Mouse (Mus musculus) NIH3T3 (cell line): ENCODE measurements around the gene Fkbp1a.

ENCODE experiments used
- DNase-seq: peaks from one replicate; pipeline ENCODE4 v3.0.0-alpha.2; 2012; ENCODE audit warnings: low read depth

The Fkbp1a gene

GRCm38 (mm10) chr2:151546571-151546970, 4.3 kb downstream of the Fkbp1a start:
- DNase-seq: no peak

GRCm38 (mm10) chr2:151549615-151550121, 7.4 kb downstream of the Fkbp1a start:
- no peak for DNase-seq

GRCm38 (mm10) chr2:151562930-151563921, 20.9 kb downstream of the Fkbp1a start:
- DNase-seq: no peak

- no peak for DNase-seq
These were observed 21.7 kb downstream of the Fkbp1a start for GRCm38 (mm10) chr2:151564006-151564405.

GRCm38 (mm10) chr2:151564986-151565385, 22.7 kb downstream of the Fkbp1a start:
- peak; percentile 76 for DNase-seq

GRCm38 (mm10) chr2:151566856-151567255, 24.6 kb downstream of the Fkbp1a start:
- DNase-seq: no peak

GRCm38 (mm10) chr2:151569452-151569851, 27.2 kb downstream of the Fkbp1a start:
- DNase-seq: no peak

- DNase-seq: no peak
These were observed 29.8 kb downstream of the Fkbp1a start, which contains the start of gene Sdcbp2 for GRCm38 (mm10) chr2:151571873-151572700. TSS of gene Sdcbp2 (plus strand) at chr2:151572622.

GRCm38 (mm10) chr2:151573667-151574066, 31.4 kb downstream of the Fkbp1a start:
- no peak for DNase-seq

GRCm38 (mm10) chr2:151574607-151575006, 32.3 kb downstream of the Fkbp1a start:
- DNase-seq: no peak

- peak; percentile 64 for DNase-seq
These were observed 32.9 kb downstream of the Fkbp1a start for GRCm38 (mm10) chr2:151575119-151575698.

GRCm38 (mm10) chr2:151575699-151576389, 33.6 kb downstream of the Fkbp1a start:
- DNase-seq: no peak

GRCm38 (mm10) chr2:151579183-151579582, 36.9 kb downstream of the Fkbp1a start:
- DNase-seq: no peak

GRCm38 (mm10) chr2:151580945-151581344, 38.7 kb downstream of the Fkbp1a start:
- no peak for DNase-seq

GRCm38 (mm10) chr2:151585934-151586333, 43.7 kb downstream of the Fkbp1a start:
- no peak for DNase-seq

GRCm38 (mm10) chr2:151586807-151587206, 44.5 kb downstream of the Fkbp1a start:
- DNase-seq: no peak

GRCm38 (mm10) chr2:151587306-151587705, 45.0 kb downstream of the Fkbp1a start:
- no peak for DNase-seq

GRCm38 (mm10) chr2:151598068-151598467, 55.8 kb downstream of the Fkbp1a start:
- DNase-seq: no peak

GRCm38 (mm10) chr2:151602106-151602505, 59.8 kb downstream of the Fkbp1a start:
- peak; percentile 14 for DNase-seq

- no peak for DNase-seq
These were observed 61.3 kb downstream of the Fkbp1a start for GRCm38 (mm10) chr2:151603630-151604029.

- DNase-seq: peak; percentile 72
These were observed 63.2 kb downstream of the Fkbp1a start for GRCm38 (mm10) chr2:151605437-151605987.
